Mouse (Mus musculus) megakaryocyte, embryonic 14.5 days (primary cell): Measurements from ENCODE around the gene Lrmp.

ENCODE experiments used
- FLI1 ChIP-seq: IDR thresholded peaks from 2 replicates; pipeline ENCODE4 v1.6.1; 2012; ENCODE audit warnings: low read length, inconsistent platforms, mixed read lengths
- GATA1 ChIP-seq: IDR thresholded peaks from 3 replicates; pipeline ENCODE4 v1.6.1; 2012; ENCODE audit warnings: mixed read lengths, low read length, inconsistent platforms, borderline replicate concordance

- TF ChIP-seq GATA1 (no peak), FLI1 (no peak)
Observed at GRCm38 (mm10) chr6:145069397-145069796, 46.1 kb upstream of the Lrmp start.
